Mouse (Mus musculus): Measurements from ENCODE around the gene Vmn1r184. TPM values are rescaled to one million over a fixed set of nuclear protein-coding genes. Genes with fewer than 3 reads are reported as not detected.

Vmn1r184 gene
- polyA plus RNA-seq (2017; shearing (Covaris generic)): 0.09 TPM

DNA sequence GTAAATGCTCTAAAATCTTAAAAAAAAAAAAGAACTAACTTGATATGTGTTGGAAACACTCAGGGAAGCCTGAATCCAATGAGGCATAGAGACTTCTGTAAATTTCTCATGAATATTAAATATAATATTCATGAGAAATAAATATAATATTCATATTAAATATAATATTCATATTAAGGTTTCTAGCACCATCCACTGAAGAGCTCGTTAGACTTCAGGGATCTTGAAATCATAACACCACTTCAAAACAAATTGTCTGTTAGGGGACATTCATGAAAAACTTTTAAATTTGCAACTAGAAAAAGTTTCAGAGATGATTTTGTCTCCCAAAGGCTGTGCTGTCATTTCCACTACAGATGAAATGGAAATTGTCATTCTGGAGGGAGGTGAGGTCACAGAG is at the start of gene Vmn1r184:
Gene Vmn1r184 (plus strand): TSS at position 301 of the 400 bp plus-strand sequence.

DNA sequence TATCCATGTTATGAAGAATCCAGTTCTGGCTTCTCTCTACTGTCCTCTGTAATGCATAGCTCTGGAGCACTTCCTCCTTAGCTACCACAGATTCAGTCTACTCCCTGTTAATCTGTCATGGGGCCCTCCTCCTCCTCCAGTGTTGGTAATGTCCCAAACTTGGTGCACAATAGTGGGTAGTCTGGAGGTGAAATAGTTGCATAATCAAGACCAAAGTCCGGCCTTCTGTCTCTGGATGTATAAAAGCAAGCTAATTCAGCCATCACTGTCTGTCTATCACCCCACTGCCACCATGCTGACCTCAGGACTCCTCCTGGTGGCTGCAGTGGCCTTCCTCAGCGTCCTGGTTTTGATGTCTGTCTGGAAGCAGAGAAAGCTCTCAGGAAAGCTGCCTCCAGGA is 46.8 kb downstream of the Vmn1r184 start, which contains the start of gene Cyp2a4:
Gene Cyp2a4 (plus strand): TSS at position 244 of the 400 bp plus-strand sequence.

Other genes starting within 250 kb of the Vmn1r184 start
- gene Cyp2b13, start 198.8 kb upstream of the Vmn1r184 start, polyA plus RNA-seq (2017; shearing (Covaris generic)): not detected
- gene Cyp2b9, start 86.9 kb upstream of the Vmn1r184 start, polyA plus RNA-seq (2017; shearing (Covaris generic)): not detected
- gene Cyp2a4, start 46.8 kb downstream of the Vmn1r184 start, polyA plus RNA-seq (2017; shearing (Covaris generic)): not detected
- 0.22 TPM for gene Nlrp9c, start 143.4 kb downstream of the Vmn1r184 start, polyA plus RNA-seq (2017; shearing (Covaris generic))
- gene Nlrp4a, start 174.8 kb downstream of the Vmn1r184 start, polyA plus RNA-seq (2017; shearing (Covaris generic)): 0.15 TPM

All from naive thymus-derived CD4-positive, alpha-beta T cell, adult 5 months (primary cell).